Mouse (Mus musculus): ENCODE data around the gene Srrm4. TPM values are rescaled to one million over a fixed set of nuclear protein-coding genes. Genes with fewer than 3 reads are reported as not detected.

The Srrm4 gene
- total and polyA plus RNA-seq, 3 experiments = not detected

DNA sequence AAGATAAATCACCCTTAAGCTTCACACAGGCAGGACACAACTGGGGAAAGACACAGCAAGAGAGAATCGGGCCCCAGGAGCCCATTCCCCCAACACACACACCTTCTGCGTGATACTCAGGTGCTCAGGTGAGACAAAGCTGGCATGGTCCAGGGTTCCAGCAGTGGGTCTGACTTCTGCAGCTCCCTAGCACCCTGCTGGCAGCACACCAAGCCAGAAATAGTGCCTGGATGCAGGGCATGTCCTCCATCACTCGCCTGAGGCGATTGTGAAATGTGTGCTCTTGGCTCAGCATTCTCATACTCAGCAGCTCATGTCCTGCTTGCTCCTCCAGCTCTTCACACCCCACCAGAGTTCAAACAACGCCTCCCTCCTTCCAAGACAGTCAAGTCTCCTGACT, 14.5 kb downstream of the Srrm4 start:
- H3K9me3 ChIP-seq (replicated peaks; ENCODE audit: insufficient read depth, low read length) = no peaks in the 10 kb centered on the region
- no peaks in the 10 kb centered on the region for H3K4me1 ChIP-seq (ENCODE audit: control insufficient read depth in 1 of 2, insufficient read depth in 2 of 2, low read length in 2 of 2)
- DNase-seq (ENCODE audit: low read depth, low spot score) = no peak
- no peak for TF ChIP-seq GATA1 (IDR thresholded peaks at IDR 0.05; ENCODE audit: low read depth, low read length)
- no peak for TF ChIP-seq E2F4 (IDR thresholded peaks at IDR 0.05; ENCODE audit: borderline replicate concordance, low read depth, low read length)
- H3K27me3 ChIP-seq (ENCODE audit: control insufficient read depth in 1 of 2, insufficient read depth in 2 of 2, low read length in 2 of 2) = no peaks in the 10 kb centered on the region
- no peaks in the 10 kb centered on the region for H3K36me3 ChIP-seq (ENCODE audit: control insufficient read depth in 1 of 2, insufficient read depth in 2 of 2, low read length in 2 of 2)
- no peak overlapping the region for H3K4me3 ChIP-seq (ENCODE audit: control insufficient read depth in 1 of 2, insufficient read depth in 1 of 2, low read depth in 2 of 2, low read length in 2 of 2)
- no peak overlapping the region for H3K27ac ChIP-seq (ENCODE audit: control insufficient read depth, low read depth, low read length)
- no peak overlapping the region for H3K9ac ChIP-seq (ENCODE audit: control insufficient read depth, low read depth, low read length, poor library complexity, severe bottlenecking)
- no peaks in the 10 kb centered on the region for H3K79me2 ChIP-seq (ENCODE audit: control insufficient read depth, insufficient read depth, low read length, poor library complexity)

DNA sequence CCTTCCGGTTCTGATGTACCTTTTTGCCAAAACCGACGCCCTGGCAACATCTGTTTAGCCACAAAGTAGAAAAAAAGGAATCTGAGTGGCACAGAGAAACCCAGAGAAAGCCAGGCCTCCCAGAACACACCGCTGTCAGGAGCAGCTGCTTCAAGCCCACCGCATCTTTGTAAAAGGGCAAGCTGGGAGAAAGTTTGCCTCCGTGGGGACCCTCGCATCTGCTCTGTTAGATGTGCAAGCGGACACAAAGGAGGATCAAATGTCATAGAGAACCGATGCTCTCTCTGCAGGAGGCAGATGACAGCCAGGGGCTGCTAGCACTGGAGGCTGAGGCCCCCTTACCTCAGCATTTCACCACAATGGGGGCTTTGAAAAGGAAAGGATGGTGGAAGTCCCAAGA, 18.3 kb downstream of the Srrm4 start:
- no peak overlapping the region for H3K27ac ChIP-seq (ENCODE audit: control insufficient read depth, low read depth, low read length)
- H3K27me3 ChIP-seq (ENCODE audit: control insufficient read depth in 1 of 2, insufficient read depth in 2 of 2, low read length in 2 of 2) = no peaks in the 10 kb centered on the region
- no peaks in the 10 kb centered on the region for H3K79me2 ChIP-seq (ENCODE audit: control insufficient read depth, insufficient read depth, low read length, poor library complexity)
- H3K9ac ChIP-seq (ENCODE audit: control insufficient read depth, low read depth, low read length, poor library complexity, severe bottlenecking) = no peak overlapping the region
- H3K36me3 ChIP-seq (ENCODE audit: control insufficient read depth in 1 of 2, insufficient read depth in 2 of 2, low read length in 2 of 2) = no peaks in the 10 kb centered on the region
- TF ChIP-seq ZC3H11A (IDR thresholded peaks at IDR 0.05; ENCODE audit: low read depth, low read length) = no peak
- TF ChIP-seq TBP (IDR thresholded peaks at IDR 0.05; ENCODE audit: low read depth, low read length) = no peak
- H3K4me3 ChIP-seq (ENCODE audit: control insufficient read depth in 1 of 2, insufficient read depth in 1 of 2, low read depth in 2 of 2, low read length in 2 of 2) = no peak overlapping the region
- no peak for DNase-seq (ENCODE audit: low read depth, low spot score)
- H3K9me3 ChIP-seq (replicated peaks; ENCODE audit: insufficient read depth, low read length) = no peaks in the 10 kb centered on the region
- no peaks in the 10 kb centered on the region for H3K4me1 ChIP-seq (ENCODE audit: control insufficient read depth in 1 of 2, insufficient read depth in 2 of 2, low read length in 2 of 2)

DNA sequence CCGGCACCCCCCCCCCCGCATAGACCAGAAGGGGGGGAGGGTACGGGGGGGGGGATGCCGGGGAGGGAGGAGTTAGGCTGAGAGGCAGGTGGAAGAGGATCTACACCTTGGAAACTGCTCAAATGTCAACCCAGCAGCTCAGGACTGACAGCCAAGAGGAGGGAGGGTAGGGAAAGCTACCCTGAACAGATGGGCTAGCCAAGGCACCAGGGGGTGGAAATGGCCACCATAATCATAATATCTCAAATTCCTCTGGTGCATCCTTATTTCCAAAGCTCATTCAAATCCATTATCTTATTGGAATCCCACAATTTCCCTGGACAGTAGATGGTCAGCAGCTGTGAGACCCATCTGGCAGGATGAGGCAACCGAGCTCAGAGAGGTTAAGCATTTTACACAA, 19.7 kb downstream of the Srrm4 start:
- Histone ChIP-seq H3K27me3 (ENCODE audit: control insufficient read depth in 1 of 2, insufficient read depth in 2 of 2, low read length in 2 of 2) (no peaks in the 10 kb centered on the region), H3K9me3 (replicated peaks; ENCODE audit: insufficient read depth, low read length) (no peaks in the 10 kb centered on the region), H3K4me1 (ENCODE audit: control insufficient read depth in 1 of 2, insufficient read depth in 2 of 2, low read length in 2 of 2) (no peaks in the 10 kb centered on the region), H3K9ac (ENCODE audit: control insufficient read depth, low read depth, low read length, poor library complexity, severe bottlenecking) (no peak overlapping the region), H3K36me3 (ENCODE audit: control insufficient read depth in 1 of 2, insufficient read depth in 2 of 2, low read length in 2 of 2) (no peaks in the 10 kb centered on the region), H3K4me3 (ENCODE audit: control insufficient read depth in 1 of 2, insufficient read depth in 1 of 2, low read depth in 2 of 2, low read length in 2 of 2) (no peak overlapping the region), H3K27ac (ENCODE audit: control insufficient read depth, low read depth, low read length) (no peak overlapping the region), H3K79me2 (ENCODE audit: control insufficient read depth, insufficient read depth, low read length, poor library complexity) (no peaks in the 10 kb centered on the region)
- TF ChIP-seq MYB (IDR thresholded peaks at IDR 0.05; ENCODE audit: low read depth, low read length) (no peak), RCOR1 (IDR thresholded peaks at IDR 0.05; ENCODE audit: low read depth, low read length) (no peak), CTCF (IDR thresholded peaks at IDR 0.05 in 2 of 3, conservative IDR thresholded peaks at IDR 0.05 in 1 of 3; ENCODE audit: control insufficient read depth in 1 of 3, insufficient read depth in 1 of 3, low read depth in 2 of 3, low read length in 3 of 3, poor library complexity in 1 of 3, severe bottlenecking in 1 of 3) (no peak), ZNF384 (IDR thresholded peaks at IDR 0.05; ENCODE audit: low read depth, low read length) (no peak), BHLHE40 (IDR thresholded peaks at IDR 0.05; ENCODE audit: borderline replicate concordance, low read depth, low read length) (no peak), ZKSCAN1 (IDR thresholded peaks at IDR 0.05; ENCODE audit: low read depth, low read length) (no peak)
- DNase-seq (ENCODE audit: low read depth, low spot score) = no peak

Measured in MEL (cell line).